Mouse (Mus musculus) midbrain, embryonic 13.5 days (tissue): ENCODE data around the gene Smim24. TPM values are rescaled to one million over a fixed set of nuclear protein-coding genes. Genes with fewer than 3 reads are reported as not detected.

Source experiments
- ATAC-seq: fragments of 200-750 bp; cut with Nextera tagmentation; 2 replicates; pipeline ENCODE4 v1.8.0; 2017; ENCODE audit warnings: mild to moderate bottlenecking, moderate TSS enrichment, moderate library complexity
- H3K27ac ChIP-seq: fragments of 300-500 bp; sonication (generic); 2 replicates; pipeline ENCODE4 v1.5.1; 2015; ENCODE audit warnings: inconsistent platforms, mild to moderate bottlenecking, moderate library complexity
- H3K27me3 ChIP-seq: fragments of 300-500 bp; sonication (generic); 2 replicates; pipeline ENCODE4 v1.6.1; 2015; ENCODE audit warnings: mild to moderate bottlenecking, inconsistent platforms
- H3K36me3 ChIP-seq: fragments of 300-500 bp; sonication (generic); 2 replicates; pipeline ENCODE4 v1.6.1; 2015; ENCODE audit warnings: mild to moderate bottlenecking, inconsistent platforms
- H3K4me1 ChIP-seq: fragments of 300-500 bp; sonication (generic); replicated peaks from 2 replicates; pipeline ENCODE4 v1.6.1; 2015; ENCODE audit warnings: inconsistent platforms
- H3K4me2 ChIP-seq: fragments of 300-500 bp; sonication (generic); replicated peaks from 2 replicates; pipeline ENCODE4 v1.6.1; 2015; ENCODE audit warnings: moderate library complexity, mild to moderate bottlenecking, inconsistent platforms
- H3K4me3 ChIP-seq: fragments of 300-500 bp; sonication (generic); replicated peaks from 2 replicates; pipeline ENCODE4 v1.5.1; 2015; ENCODE audit warnings: mild to moderate bottlenecking, inconsistent platforms
- H3K9ac ChIP-seq: fragments of 300-500 bp; sonication (generic); replicated peaks from 2 replicates; pipeline ENCODE4 v1.6.1; 2015; ENCODE audit warnings: mild to moderate bottlenecking, inconsistent platforms
- H3K9me3 ChIP-seq: fragments of 300-500 bp; sonication (generic); 2 replicates; pipeline ENCODE4 v1.6.1; 2016; ENCODE audit warnings: mild to moderate bottlenecking, inconsistent platforms
- WGBS: fragments of 180-500 bp; shearing (Covaris S2); methylation state at CpG from one replicate; pipeline ENCODE4 v1.1.7; 2015; 5-methylcytosine and 5-hydroxymethylcytosine counted together
- polyA plus RNA-seq: library from polyadenylated mRNA; unstranded; fragments of >200 nt; fragmentation: Nextera tagmentation; extraction: Ambion mirVana; gene quantifications from 2 replicates; pipeline ENCODE4 v1.2.1, GENCODE M21; 2015

Smim24 gene
- polyA plus RNA-seq, result 1.4 and 1.9 TPM in 2 replicates

DNA sequence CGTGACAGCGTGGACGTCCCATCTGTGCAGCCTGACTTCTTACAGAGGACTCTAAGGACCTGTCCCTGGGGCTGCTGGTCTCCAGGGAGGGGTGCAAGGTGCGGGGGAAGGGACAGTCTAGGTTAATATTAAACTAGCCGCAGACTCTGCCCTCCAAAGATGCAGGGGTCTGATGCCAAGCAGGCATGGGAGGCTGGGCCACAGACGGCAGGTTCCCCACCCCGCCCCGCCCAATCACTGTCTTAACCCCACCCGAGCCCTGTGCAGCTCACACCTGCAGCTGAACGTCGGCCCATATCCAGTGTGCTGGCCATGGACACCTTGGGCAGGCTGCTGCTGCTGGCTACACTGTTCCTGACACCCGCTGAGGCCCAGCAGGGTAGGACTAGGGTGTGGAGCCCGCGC lies at the start of gene Smim24:
Smim24 (plus strand) TSS at position 271 of the 405 bp plus-strand sequence.
- Histone ChIP-seq H3K9me3 (no peaks in the 10 kb centered on the region), H3K36me3 (peaks cover 22% of the 10 kb centered on the region), H3K27ac (no peak within 1 kb of the TSS), H3K4me3 (peak within 1 kb of the TSS; percentile 16), H3K9ac (peak within 1 kb of the TSS; percentile 49), H3K4me2 (peak within 1 kb of the TSS; percentile 45), H3K4me1 (peaks cover 28% of the 10 kb centered on the region), H3K27me3 (no peaks in the 10 kb centered on the region)
- no peak for ATAC-seq
- WGBS, result 73% methylated on average over 14 of the region's 14 CpGs

DNA sequence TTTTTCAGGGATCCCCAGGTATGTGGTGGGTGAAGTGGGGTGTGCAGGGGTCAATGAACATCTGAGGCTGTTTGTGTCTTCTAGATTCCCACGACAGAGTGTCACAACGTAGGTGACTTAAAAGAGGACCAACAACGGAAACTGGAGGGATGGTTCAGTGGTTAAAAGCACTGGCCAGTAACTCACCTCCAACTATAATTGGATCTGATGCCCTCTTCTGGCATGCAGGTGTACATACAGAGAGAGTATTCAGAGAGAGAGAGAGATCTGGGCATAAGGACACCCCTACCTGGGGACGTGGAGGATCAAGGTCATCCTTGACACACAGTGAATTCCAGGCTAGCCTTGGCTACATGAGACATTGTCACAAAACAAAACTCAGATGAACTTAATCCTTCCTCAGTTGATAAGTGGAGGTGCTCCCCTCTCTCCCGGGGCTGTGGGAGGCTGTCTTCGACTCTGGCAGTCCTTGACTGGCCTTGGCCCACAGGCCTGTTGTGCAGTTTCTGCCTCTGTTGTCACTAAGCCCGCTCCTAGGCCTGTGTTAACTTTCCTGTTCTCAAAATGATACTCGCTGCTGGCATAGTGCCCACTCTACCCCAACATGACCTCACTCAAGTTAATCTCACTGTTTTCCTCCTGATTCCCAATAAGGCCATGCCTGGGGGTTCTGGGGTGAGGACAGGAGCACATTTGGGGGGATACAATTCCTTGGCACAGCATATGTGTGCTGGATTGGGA lies 48.3 kb upstream of the Smim24 start:
- 57% methylated on average over 8 of the region's 8 CpGs for WGBS
- H3K9ac ChIP-seq, result no peak overlapping the region
- no peak overlapping the region for H3K27ac ChIP-seq
- H3K27me3 ChIP-seq, result peaks cover 71% of the 10 kb centered on the region
- no peak overlapping the region for H3K4me2 ChIP-seq
- peaks cover 8% of the 10 kb centered on the region; the same call in 1 of the 2 replicates for H3K36me3 ChIP-seq
- peaks cover 27% of the 10 kb centered on the region for H3K4me1 ChIP-seq
- no peaks in the 10 kb centered on the region for H3K9me3 ChIP-seq
- no peak for ATAC-seq
- H3K4me3 ChIP-seq, result no peak overlapping the region

DNA sequence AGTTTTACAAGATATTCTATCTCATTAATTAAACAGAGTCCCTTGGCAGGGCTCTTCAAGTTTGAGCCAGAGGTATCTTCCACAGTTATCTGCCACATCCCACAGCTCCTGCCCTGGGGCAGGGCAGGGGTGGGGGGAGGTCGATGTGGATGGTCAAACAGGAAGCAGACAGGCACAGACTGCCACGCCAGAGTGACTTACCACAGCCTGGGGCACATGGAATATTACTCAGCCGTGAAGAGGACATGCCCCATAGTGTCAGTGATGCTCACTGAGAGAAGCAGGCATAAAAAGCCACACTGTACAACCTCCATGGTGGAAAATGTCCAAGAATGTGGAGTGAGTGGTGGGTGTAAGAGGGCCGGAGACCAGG lies 47.7 kb upstream of the Smim24 start:
- H3K27me3 ChIP-seq, result peaks cover 71% of the 10 kb centered on the region

DNA sequence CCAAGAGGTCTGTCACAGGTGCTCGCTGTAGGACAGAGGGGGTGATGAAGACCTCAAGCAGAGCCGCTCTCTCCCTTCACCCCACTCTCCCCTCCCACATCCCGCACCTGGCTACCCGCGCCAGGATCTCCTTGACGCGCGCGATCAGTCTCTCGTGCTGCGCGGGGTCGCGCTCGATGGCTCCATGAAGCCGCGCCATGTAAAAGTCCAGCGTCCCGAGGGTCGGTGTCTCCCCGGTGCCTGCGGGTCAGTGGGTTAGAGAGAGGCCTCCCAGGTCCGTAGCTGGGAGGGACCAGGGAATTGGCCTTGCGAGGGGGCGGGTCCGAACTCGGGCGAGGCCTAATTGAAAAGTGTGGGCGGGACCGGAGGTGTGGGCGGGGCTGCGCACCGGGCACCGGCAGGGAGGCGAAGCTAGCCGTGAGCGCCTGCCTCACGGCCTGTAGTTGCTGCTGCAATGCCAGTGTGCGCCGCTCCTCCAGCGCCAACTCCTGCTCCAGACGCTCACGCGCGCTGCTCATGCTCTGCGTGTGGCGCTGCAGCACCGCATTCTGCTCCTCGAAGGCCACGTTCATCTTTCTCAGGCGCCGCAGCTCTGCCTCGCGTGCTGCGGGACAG lies 46.3 kb upstream of the Smim24 start:
- Histone ChIP-seq H3K27me3 (peaks cover 60% of the 10 kb centered on the region), H3K4me1 (peaks cover 39% of the 10 kb centered on the region), H3K36me3 (peaks cover 8% of the 10 kb centered on the region; the same call in 1 of the 2 replicates), H3K27ac (no peak overlapping the region), H3K4me2 (peak overlapping the region; percentile 50), H3K4me3 (peak overlapping the region; percentile 27), H3K9ac (peak overlapping the region; percentile 46), H3K9me3 (no peaks in the 10 kb centered on the region)
- WGBS, result 7% methylated on average over 54 of the region's 55 CpGs
- ATAC-seq, result no peak

More for the DNA sequence above, 47.7 kb upstream of the Smim24 start:
- Histone ChIP-seq H3K4me3 (no peak overlapping the region), H3K4me1 (peaks cover 32% of the 10 kb centered on the region), H3K9me3 (no peaks in the 10 kb centered on the region), H3K9ac (no peak overlapping the region), H3K4me2 (no peak overlapping the region), H3K36me3 (peaks cover 8% of the 10 kb centered on the region; the same call in 1 of the 2 replicates), H3K27ac (no peak overlapping the region)
- ATAC-seq, result no peak
- 92% methylated on average over 4 of the region's 4 CpGs for WGBS

DNA sequence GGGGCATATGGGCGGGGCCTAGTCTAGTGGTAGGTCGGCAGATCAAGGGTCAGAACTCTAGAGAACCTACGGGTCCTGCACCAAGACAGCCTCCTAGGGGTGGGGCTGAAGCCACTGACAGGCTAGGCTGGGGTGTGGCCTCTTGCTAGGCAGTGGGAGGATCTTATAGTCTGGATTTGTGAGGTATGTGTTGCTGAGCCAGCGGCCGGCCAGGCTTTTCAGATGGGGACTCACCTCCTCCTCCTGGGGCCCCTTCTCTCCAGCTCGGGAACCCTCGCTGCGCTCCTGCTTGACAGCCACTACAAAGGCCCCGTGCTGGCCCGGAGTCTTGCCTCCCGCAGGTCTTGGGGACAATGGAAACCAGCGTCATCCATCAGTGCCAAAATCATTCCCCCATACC lies 43.7 kb upstream of the Smim24 start:
- Histone ChIP-seq H3K4me1 (peaks cover 30% of the 10 kb centered on the region), H3K4me3 (peak overlapping the region; percentile 81), H3K9me3 (no peaks in the 10 kb centered on the region), H3K36me3 (peaks cover 8% of the 10 kb centered on the region; the same call in 1 of the 2 replicates), H3K4me2 (peak overlapping the region; percentile 97), H3K27me3 (peaks cover 35% of the 10 kb centered on the region), H3K27ac (no peak overlapping the region), H3K9ac (peak overlapping the region; percentile 77; the same call in 1 of the 2 replicates)
- ATAC-seq, result no peak
- WGBS, result 3% methylated on average over 12 of the region's 12 CpGs

DNA sequence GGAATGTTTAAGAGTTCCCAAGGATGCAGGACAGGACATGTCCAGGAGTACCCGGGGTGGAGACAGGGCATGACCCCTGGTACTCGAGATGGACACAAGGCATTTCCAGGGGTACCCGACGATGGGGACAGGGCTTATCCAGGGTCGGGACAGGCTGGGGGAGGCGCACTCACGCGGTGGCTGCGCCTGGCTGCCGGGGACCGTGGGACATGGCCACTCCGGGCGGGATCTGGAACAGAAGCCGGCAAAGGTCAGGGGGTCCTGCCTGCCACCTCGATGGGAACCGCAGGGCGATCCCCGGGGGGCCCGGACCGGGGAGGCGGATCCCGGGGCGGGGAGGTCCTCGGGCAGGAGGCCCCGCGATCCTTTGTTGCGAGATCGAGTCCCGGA lies 42.9 kb upstream of the Smim24 start:
- Histone ChIP-seq H3K9me3 (no peaks in the 10 kb centered on the region), H3K9ac (peak overlapping the region; percentile 77), H3K4me1 (peaks cover 30% of the 10 kb centered on the region), H3K4me3 (peak overlapping the region; percentile 81), H3K4me2 (peak overlapping the region; percentile 97), H3K36me3 (peaks cover 8% of the 10 kb centered on the region; the same call in 1 of the 2 replicates), H3K27ac (no peak overlapping the region; the same call in 1 of the 2 replicates), H3K27me3 (peaks cover 28% of the 10 kb centered on the region)
- WGBS, result under 1% methylated on average over 29 of the region's 29 CpGs
- peak; percentile 31 for ATAC-seq

DNA sequence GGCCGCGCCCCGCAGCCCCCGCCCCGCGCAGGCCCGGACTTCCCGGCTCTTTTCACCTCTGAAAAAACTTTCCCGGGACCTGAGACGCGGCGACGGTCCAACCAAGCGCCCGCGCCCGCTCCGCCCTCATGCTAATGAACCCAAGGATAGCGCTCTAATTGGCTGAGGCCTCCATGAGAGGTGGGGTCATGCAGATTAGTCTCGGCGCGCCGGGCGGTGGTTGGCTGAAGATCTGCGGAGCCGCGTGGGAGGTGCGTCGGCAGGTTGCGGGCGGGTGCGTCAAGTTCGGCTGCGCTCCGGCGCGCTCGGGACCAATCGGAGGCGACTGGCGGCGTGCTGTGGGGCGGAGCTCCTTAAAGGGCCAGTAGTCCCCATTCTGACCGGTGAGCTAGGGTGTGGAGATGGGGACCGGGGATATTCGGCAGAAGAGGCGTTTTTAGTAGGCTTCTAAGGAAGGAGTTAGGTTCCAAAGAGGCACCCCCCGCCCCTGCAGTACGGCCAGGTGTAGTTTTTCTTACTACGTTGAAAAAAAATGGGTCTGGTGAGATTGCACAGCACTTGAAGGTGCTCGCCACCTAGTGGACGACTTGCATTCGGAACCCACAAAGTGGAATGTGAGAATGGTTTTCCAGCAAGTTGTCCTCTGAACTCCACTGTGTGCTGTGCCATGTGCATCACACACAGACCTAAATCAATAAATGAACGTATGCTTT lies 42.3 kb upstream of the Smim24 start, which contains the start of gene Hmg20b:
Hmg20b (minus strand) TSS at position 130 of the 713 bp plus-strand sequence.
- H3K36me3 ChIP-seq, result peaks cover 8% of the 10 kb centered on the region; the same call in 1 of the 2 replicates
- peak within 1 kb of the TSS; percentile 77 for H3K9ac ChIP-seq
- H3K4me2 ChIP-seq, result peak within 1 kb of the TSS; percentile 97
- H3K27ac ChIP-seq, result peak within 1 kb of the TSS; percentile 60; the same call in 1 of the 2 replicates
- H3K27me3 ChIP-seq, result peaks cover 25% of the 10 kb centered on the region
- ATAC-seq, result peak; percentile 96
- under 1% methylated on average over 54 of the region's 54 CpGs for WGBS
- peak within 1 kb of the TSS; percentile 81 for H3K4me3 ChIP-seq
- no peaks in the 10 kb centered on the region for H3K9me3 ChIP-seq
- peaks cover 30% of the 10 kb centered on the region for H3K4me1 ChIP-seq

DNA sequence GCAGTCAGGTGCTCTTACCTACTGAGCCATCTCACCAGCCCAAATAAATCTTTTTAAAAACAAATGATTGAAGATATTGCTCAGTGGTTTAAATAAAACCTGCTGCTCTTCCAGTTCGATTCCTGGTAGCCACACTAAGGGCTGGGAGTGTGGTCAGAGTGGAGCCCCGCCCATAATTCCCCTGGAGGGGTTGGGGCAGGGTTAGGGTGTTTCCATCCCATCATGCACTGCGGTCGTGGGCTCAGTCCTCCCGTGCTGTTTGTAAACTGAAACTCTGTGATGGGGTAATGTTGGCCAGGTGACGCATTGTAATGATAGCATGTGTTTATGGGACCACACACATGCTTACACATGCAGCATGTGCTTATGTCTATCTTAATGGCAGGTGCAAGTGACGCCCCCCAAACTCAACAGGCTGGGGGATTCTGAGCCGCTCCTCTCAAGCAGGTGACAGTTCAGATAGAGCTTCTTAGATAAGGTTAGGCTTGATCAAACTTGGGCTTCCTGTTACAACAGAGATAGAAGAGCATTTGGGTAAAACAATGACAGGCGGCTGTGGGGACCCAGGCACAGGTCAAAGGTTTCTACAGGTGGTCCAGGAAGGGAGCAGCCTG lies 41.1 kb upstream of the Smim24 start:
- Histone ChIP-seq H3K4me3 (no peak overlapping the region), H3K4me2 (no peak overlapping the region), H3K27ac (no peak overlapping the region), H3K36me3 (peaks cover 8% of the 10 kb centered on the region; the same call in 1 of the 2 replicates), H3K9ac (no peak overlapping the region), H3K27me3 (peaks cover 13% of the 10 kb centered on the region), H3K4me1 (peaks cover 28% of the 10 kb centered on the region), H3K9me3 (no peaks in the 10 kb centered on the region)
- no peak for ATAC-seq
- 30% methylated on average over 9 of the region's 9 CpGs for WGBS

DNA sequence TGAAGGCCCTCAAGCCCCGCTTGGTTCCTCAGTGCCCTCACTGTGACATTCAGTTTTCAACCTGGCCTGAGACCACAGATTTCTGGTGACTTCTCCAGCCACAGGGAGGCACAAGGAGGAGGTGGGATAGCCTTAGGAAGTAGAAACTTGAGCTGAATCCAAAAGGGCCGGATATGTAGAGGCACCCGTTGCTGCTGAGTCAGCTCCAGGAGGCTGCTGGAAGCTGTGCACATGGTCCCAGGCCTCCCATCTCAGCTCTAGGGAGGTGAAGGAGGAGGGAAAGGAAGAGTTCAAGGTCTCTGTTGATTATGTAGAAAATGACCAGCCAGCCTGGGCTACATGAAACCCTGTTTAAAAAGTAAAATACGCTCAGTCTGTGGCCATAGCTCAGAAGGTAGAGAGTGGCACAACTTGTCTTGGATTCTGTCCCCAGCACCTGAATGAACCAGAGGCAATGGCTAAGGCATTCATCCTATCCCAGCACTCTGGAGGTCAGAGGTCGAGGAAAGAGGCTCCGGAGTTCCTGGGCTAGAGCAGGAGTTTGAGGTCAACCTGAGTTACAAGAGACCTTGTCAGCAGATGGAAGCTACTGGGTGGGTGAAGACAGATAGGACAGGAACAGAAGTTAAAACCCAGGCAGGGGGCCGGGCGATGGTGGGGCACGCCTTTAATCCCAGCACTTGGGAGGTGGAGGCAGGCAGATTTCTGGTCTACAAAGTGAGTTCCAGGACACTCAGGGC lies 37.9 kb upstream of the Smim24 start:
- H3K9ac ChIP-seq, result no peak overlapping the region
- no peak overlapping the region for H3K4me3 ChIP-seq
- H3K9me3 ChIP-seq, result no peaks in the 10 kb centered on the region
- peaks cover 4% of the 10 kb centered on the region; the same call in 1 of the 2 replicates for H3K27me3 ChIP-seq
- no peak for ATAC-seq
- no peaks in the 10 kb centered on the region for H3K36me3 ChIP-seq
- 58% methylated on average over 9 of the region's 9 CpGs for WGBS
- H3K4me1 ChIP-seq, result peaks cover 31% of the 10 kb centered on the region
- H3K4me2 ChIP-seq, result no peak overlapping the region
- no peak overlapping the region for H3K27ac ChIP-seq

DNA sequence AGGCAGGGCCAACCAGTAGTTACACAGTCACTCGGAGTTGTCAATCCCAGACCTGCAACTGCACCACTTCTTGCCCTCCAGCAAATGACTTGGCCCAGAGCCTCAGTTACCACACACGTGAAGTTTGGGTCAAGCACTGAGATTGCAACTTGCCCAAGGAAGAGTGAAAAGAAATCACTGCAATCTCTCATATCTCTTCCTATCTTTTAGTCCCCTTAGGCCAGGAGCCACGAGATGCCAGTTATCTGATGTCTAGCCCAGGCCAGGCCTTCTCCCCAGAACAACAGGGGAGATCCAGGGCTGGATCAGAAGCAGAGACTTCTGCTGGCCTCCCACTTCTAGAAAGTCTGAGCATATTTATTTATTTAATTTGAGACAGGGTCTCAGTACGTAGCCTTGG lies 37.3 kb upstream of the Smim24 start:
- H3K4me1 ChIP-seq, result peaks cover 32% of the 10 kb centered on the region
- no peaks in the 10 kb centered on the region for H3K9me3 ChIP-seq
- WGBS, result 84% methylated on average over 4 of the region's 4 CpGs
- no peak overlapping the region for H3K9ac ChIP-seq
- H3K27ac ChIP-seq, result no peak overlapping the region
- H3K4me2 ChIP-seq, result no peak overlapping the region
- H3K27me3 ChIP-seq, result peaks cover 4% of the 10 kb centered on the region; the same call in 1 of the 2 replicates
- H3K36me3 ChIP-seq, result no peaks in the 10 kb centered on the region
- no peak overlapping the region for H3K4me3 ChIP-seq
- ATAC-seq, result no peak
